In the genomic region with DNA sequence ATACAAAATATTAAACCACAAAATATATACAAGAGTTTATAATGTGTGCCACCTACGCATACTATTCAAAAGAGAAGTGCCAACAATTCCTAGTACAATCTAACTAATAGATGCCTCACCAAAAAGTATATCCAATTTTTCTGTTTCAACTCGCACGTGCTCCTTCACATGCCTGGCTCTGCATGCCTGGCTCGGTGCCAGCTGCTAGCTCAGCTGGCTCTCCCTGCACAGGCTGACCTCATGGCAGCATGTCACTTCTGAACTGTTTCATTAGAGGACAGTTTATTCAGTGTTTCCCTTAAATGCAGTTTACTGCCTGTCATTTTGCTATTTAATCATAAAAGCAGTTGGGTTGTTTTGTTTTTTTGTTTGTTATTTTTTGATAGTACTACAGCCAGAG, we compare ENCODE assay signal across 9 mouse cellular contexts. TPM values are rescaled to one million over a fixed set of nuclear protein-coding genes. Genes with fewer than 3 reads are reported as not detected.
A peak's percentile ranks its signal among the peaks of the same experiment; 100 is the strongest.
DNase-seq lines count a peak whose midpoint lies in the region; ATAC-seq lines count a peak whose summit lies in the region.
"Had no signal": no experiment of that assay in that cellular context is flagged by ENCODE, and none has a peak within 500 bp of the region (broad histone marks: within the 10 kb centered on the region; RNA-seq: fewer than 3 reads in every experiment).

No protein-coding gene starts in this region.

- intact Hi-C loops in heart, postnatal 25 days (cut with DNase I), result no loop called here

- H3K9ac ChIP-seq in forebrain, embryonic 13.5 days, result no peak overlapping the region

- H3K4me3 ChIP-seq in forebrain, embryonic 13.5 days, result no peak overlapping the region
- H3K4me3 ChIP-seq: megakaryocyte, embryonic 14.5 days had no signal

- no peak overlapping the region for H3K27ac ChIP-seq in forebrain, embryonic 13.5 days

- H3K36me3 ChIP-seq in forebrain, embryonic 13.5 days (ENCODE audit: poor library complexity, severe bottlenecking), result peaks cover under 1% of the 10 kb centered on the region; the same call in 1 of the 2 replicates

- no peak overlapping the region for H3K4me2 ChIP-seq in forebrain, embryonic 13.5 days

- ATAC-seq in forebrain, embryonic 13.5 days, result peak; percentile 83

- no peaks in the 10 kb centered on the region for H3K9me3 ChIP-seq in forebrain, embryonic 13.5 days (replicated peaks)
- H3K9me3 ChIP-seq: megakaryocyte, embryonic 14.5 days had no signal

- peak; percentile 15 for DNase-seq in embryo, embryonic 10.5 days (ENCODE audit: low spot score)
- no peak for DNase-seq in embryo, embryonic 9.5 days (ENCODE audit: extremely low spot score)
- peak; percentile 12 to 31 for DNase-seq in adrenal gland, postnatal 4 days (ENCODE audit: low spot score in 2 of 2)
- peak; percentile 36 for DNase-seq in heart, postnatal 25 days (ENCODE audit: low spot score)
- peak; percentile 30 to 37 for DNase-seq in layer of hippocampus, postnatal 10 days (ENCODE audit: low spot score in 2 of 2)
- DNase-seq in ovary, postnatal 10 days (ENCODE audit: low spot score), result peak; percentile 2
- no peak for DNase-seq in thymus, adult 18-20 months

- WGBS in forebrain, embryonic 13.5 days, result 34% methylated on average over 4 of the region's 4 CpGs

- H3K4me1 ChIP-seq in forebrain, embryonic 13.5 days, result peaks cover 5% of the 10 kb centered on the region

- no peaks in the 10 kb centered on the region for H3K27me3 ChIP-seq in forebrain, embryonic 13.5 days
- H3K27me3 ChIP-seq: megakaryocyte, embryonic 14.5 days had no signal

RNA-seq across cellular contexts. Expression of a gene that starts 46.9 kb away (rescaled TPM):
- total RNA-seq in adrenal gland, postnatal 4 days (2021), result 10 to 100 TPM; 56.8 to 66.9 TPM
- 28.8 and 33.4 TPM in 2 replicates for polyA plus RNA-seq in forebrain, embryonic 13.5 days (2015; fragmentation: Nextera tagmentation; extraction: Ambion mirVana)
- 10 to 100 TPM; 33.7 to 40.2 TPM for total RNA-seq in heart, postnatal 25 days (2021)
- total RNA-seq in layer of hippocampus, postnatal 10 days (2021), result 10 to 100 TPM; 36.0 to 37.1 TPM

Comparison
In these comparisons a context has a peak if more than half of its experiments do, and no peak if none do; other contexts are left out.
1. DNase-seq: peak in embryo, embryonic 10.5 days (single experiment), adrenal gland, postnatal 4 days (2 of 2), heart, postnatal 25 days (single experiment), layer of hippocampus, postnatal 10 days (2 of 2) and ovary, postnatal 10 days (single experiment); none in embryo, embryonic 9.5 days (single experiment) and thymus, adult 18-20 months (0 of 2).